Mouse (Mus musculus) c-Kit-positive CD71-positive TER-119-negative erythroid progenitor cells, embryonic 14.5 days (primary cell): ENCODE data around the gene Fzd10.

Experiments used
- DNase-seq: peaks from one replicate; pipeline ENCODE4 v3.0.0-alpha.2; 2013; ENCODE audit warnings: low read depth

Fzd10 gene

DNA sequence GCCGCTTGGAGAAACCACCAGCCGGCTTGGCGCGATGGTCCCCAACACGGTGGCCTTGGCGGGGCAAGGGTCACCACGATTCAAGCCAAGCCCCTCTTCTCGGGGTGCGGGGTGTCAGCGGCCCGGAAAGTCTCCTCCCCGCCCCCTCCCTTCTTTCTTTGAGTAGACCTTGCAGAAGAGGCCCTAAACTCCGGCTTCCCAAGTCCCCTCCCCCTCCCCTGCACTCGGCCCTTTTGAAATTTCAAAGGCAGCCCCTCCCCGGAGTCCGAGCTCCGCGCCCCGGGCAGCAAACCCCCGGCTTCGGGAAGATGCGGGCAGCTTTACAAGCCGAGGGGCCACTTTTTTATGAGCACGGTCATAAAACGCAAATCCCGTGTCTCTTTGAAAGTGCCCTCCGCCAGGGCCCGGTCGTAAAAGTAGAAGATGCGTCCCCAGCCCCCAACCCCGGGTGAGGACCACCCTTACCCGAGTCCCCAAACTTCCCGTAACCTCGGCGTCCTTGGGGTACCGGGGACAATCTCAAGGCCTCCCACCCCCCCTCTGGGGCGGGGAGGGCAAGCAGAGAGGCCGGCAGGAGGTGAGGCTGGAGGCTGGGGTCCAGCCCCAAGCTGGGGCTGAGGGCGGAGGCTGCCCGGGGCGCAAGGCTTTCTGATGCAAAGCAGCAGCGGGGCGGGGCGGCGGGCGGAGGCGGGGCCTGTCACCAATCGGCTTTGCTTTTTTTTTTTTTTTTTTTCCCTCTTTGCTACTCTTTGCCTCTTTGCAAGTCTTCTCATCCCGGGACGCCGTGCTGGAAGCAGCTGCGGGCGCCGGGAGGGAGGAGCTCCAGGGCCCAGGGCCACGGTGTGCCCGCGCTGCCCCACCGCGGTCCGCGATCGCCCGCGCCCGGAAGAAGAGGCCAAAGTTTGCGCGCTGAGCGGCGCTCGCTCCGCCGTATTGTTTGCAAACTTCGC is at the start of gene Fzd10:
Gene Fzd10, plus strand, starts transcription at position 773 of the 950 bp plus-strand sequence.
- no peak for DNase-seq

DNA sequence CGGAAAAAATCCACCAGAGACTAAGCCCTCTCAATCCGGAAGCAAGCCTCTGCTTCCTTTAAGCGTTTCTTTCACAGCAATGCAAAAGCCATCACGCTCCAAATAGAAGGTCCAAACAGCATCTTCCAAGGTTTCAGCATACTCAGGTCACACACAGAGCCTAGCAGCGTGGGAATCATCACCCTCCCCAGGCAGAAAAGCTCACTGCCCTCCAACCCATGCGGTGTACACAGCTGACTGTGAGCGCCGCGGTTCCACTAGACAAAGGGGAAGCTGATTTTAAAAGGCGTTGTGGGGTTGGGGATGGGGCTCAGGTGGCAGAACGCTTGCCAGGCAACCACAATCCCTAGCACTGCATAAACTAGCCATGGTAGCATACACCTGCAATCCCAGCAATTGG is 49.2 kb upstream of the Fzd10 start:
- DNase-seq, result no peak

DNA sequence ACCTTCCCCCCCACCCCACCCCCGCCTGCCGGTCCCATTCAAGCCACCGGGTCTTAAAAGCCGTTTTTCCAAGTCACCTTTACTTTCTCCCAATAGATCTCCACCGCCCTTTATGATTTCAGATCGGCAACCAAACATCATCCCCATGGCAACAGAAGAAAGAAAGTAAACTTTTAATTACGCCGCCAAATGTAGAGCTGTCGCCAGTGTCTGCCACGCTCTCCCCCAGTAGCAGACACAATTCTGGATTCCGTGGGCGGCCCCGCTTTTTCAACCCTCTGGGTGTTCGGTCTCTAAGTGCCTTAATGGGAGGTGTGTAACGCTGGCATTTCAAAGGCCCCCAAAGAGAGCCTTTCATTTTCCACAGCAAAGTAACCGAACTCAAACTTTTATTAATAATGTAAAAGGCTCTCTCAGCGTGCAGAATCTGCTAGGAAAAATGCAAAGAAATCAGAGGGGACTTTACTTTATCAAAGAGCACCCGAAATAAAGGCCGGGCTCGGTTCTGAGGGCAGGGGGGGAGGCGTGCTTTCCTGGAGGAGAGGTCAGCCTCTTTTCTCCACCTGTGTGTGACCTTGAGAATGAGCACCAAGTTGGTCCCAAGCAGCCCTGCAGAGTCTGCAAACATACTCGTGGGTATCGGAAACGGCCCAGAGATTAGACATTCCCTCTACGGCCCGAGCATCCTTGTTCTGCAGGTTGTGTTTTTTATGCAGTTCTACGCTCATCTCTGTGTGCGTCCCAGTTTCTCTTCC is 48.3 kb upstream of the Fzd10 start:
- no peak for DNase-seq

DNA sequence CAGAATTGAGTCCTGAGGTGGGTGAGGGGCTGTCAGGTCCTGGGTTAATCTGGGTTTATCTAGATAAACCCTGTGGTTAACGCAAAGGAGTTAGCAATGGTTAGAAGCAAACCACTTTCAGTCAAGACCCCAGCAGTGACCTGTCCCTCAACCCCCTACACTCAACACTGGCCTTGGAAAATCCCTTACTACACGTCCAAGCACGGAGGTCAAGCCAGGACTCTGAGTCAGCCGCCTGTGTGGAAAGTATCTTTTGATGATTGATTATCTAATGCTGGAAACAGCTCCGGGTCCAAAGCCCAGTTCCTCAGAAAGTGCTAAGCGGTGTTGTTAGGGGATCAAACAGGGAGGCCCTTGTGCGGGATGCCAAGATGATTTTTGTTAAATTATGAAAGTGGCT is 42.5 kb upstream of the Fzd10 start:
- no peak for DNase-seq

DNA sequence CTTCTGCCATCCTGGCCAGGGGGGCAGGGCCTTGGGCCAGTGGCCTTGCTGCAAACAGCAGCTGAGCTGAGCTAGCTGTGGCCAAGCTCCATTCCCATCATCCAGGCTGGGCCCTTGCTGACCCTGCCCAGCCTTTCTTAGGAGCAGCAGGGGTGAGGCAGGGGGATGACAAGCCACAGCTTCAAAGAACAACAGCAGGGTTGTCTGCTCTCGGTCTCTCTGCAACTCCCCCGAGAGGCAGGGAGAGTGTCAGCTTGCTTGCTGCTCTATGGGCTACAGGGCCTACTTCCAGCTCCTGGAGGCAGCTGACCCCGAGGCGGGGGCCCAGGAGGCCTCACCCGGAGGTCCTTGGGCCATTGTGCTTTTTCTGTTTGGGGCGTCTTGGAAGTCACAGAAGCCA is 33.3 kb upstream of the Fzd10 start:
- DNase-seq, result no peak

DNA sequence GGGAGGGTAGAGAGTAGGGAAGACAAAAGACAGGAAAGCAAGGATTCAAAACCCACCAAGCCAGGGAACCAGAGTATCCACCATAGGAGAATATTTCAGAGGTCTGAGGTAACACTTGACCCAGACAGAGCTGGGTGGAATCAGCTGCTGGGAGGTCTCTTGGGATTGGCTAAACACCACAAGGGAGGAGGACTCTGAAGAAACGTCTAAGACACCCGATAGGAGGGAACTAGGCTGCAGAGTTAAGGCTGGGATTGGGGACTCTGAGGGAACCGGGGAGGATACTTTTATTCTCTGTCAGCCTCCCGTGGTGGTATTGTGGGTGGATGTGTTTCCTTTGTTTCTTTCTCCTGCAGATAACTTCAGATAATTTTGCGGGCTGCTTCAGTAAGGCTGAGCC is 31.7 kb upstream of the Fzd10 start:
- DNase-seq, result no peak

DNA sequence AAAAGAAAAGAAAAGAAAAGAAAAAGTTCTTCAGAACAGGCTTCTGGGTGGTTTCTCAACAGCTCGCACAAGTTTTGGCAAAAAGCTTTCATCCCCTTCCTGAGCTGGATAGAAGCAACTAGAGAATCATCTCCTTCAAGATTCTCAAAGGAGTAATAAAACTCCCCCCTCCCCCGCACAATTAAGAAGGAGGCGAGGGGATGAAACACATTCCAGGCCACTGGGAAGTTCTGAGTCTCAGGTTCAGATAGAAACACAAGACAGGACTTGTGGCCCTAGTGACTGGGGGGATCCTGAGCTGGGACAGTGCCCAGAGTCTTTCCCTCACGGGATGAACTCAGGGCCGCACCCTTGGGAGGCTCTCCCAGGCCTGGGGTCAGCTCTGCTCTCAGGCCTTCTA is 30.6 kb upstream of the Fzd10 start:
- DNase-seq, result no peak

DNA sequence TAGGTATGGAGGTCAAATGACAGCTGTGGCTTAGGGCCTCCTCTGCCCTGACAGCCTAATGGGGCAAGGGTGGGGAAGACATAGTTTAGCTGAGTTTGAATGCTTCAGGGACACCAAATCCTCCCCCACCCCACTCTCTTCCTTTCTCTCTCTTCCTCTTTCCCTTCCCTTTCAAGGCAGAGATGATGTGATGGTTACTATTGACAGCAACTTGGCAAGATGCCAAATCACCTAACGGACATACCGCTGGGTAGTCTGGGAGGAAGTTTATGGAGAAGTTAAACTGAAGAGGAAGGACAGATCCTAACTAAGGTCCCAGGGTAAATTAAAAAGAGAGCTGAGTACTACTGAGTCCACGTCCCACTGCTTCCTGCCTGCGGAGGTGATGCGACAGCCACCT is 29.8 kb upstream of the Fzd10 start:
- no peak for DNase-seq

DNA sequence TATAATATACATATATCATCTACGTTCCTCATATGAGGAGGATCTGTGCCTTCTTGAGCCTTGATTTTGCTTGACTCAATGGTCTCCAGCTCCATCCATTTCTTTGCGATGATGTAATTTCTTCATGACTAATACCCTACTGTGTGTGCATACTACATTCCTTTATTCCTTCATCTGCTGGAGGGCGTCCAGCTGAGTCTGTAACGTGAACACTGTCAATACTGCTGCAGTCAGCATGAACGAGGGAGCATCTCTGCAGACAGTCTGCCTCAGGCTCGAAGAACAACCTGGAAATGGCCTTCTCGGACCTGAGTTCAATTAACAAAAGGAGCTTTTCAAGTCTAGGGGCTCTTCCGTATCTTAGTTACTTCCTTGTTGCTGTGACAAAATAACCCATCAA is 28.9 kb upstream of the Fzd10 start:
- DNase-seq, result no peak

DNA sequence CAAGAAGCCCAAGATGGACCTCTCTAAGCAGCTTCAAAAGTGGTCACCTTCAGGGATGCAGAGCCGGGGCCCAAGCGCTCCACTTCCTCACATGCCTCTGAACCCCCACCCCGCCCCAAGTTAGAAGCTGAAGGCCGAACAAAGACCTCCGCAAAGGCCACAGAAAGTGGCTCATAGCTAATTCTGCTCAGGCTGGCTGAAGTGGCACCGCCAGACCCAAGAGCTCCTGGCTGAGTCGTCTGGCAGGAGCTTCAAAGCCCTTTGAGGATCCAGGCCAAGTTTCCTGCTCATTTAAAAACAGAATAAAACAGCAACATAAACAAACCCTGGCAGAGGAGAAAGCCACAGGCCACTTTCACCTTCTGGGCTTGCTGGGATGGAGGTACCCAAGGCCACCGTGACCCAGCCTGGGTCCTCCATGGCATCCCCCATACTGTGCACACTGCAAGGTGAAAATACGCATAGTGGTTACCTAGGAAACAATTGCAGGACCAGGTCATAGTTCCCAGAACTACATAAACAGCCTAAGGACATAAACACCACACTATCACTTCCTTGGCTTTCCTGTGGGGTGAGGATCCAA is 24.6 kb upstream of the Fzd10 start:
- no peak for DNase-seq

DNA sequence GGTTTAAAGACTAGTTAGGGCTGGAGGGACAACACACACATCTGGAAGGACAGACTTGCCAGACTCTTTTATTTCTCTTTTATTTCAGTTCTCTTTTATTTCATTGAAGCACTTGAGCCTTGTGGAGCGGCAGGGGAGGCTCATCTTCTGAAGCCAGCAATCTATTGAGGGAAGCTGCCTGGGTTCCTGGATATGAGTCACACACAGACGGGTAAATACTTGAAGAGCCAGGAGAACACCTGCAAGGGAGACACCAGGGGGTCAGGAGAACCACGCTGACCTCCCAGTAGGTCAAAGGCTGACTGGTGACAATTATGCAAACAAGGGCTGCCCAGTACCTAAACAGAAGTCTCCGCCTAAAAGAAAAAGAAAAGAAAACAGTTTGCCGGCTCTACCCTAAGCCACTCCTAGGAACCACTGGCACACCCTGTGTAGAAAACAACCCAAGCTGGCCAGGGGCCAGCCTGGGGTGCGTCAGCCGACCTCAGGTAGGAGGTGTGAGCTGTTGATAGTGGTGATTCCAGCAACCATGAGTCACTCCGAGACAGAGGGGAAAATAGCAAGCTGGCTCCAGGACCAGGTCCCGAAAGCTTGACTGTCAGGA is 21.5 kb upstream of the Fzd10 start:
- DNase-seq, result no peak

DNA sequence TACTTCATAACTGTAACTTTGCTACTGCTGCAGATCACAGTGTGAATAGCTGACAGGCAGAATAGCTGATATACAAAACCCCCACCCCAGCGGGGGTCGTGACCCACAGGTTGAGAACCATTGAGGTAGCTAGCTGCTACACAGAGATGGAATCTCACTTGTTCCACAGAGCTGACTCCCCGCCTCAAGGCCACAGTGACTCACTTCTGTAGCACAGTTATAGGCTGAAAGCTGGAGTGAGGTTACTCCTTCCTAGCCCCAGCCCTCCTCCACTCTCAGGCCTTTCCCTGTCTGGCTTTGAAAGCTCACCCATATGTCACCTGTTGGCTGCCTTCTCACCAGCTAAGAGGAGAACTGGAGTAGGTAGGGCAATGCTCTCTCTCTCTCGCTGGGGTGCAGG is 19.7 kb upstream of the Fzd10 start:
- no peak for DNase-seq

DNA sequence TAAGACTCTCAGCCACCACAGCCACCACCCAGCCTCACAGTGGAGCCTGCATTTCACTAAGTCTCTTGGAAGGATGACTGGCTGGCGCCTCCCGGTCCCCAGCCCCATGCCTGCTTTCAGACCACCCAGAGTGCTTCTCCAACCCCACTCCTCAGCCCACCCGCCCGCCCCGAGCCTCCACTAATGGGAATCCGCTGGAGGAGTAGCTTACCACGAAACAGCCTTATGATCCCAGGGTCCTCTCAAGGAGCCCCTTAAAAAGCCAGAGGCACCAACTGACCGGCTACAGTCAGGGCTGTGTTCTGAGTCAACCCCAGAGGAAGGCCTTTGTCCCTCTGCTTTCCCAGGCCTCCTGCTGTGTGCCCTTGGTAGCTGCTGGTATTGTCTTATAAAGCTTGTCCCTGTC is 19.1 kb upstream of the Fzd10 start:
- no peak for DNase-seq

DNA sequence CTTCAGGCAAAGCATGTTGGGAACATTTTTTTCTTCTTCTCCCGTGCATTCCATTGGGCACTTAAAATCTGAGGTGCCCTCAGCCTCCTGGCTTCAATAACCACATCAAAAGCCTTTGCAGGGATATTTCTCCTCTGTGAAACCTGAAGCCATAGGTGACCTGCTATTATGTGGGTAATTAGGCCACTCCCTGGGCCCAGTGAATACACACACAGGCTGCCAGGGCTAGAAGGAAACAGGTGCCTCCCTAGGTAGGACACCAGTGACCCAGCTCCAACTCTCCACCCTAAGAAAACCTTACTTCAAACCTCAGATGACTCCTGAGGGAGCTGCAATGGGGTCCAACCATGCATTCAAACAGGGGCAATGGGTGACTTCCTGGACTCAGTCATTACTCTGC is 11.4 kb upstream of the Fzd10 start:
- DNase-seq, result no peak

DNA sequence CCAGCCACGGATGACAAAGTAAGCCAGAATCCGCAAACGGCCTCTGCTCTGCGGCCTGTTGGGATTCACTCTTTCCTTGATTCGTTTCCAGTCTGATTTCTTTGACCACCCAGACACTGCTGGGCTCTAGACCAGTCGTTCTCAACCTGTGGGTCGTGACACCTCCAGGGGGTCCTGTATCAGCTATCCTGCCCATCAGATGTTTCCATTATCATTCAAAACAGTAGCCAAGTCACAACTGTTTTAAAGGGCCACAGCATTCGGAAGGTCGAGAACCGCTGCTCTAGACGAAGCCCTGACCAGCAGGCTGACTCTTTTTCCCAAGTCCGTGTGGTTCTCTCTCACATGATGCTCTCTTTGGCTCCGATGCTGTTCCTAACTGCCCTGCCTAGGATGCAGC is 7.2 kb upstream of the Fzd10 start:
- DNase-seq, result no peak

DNA sequence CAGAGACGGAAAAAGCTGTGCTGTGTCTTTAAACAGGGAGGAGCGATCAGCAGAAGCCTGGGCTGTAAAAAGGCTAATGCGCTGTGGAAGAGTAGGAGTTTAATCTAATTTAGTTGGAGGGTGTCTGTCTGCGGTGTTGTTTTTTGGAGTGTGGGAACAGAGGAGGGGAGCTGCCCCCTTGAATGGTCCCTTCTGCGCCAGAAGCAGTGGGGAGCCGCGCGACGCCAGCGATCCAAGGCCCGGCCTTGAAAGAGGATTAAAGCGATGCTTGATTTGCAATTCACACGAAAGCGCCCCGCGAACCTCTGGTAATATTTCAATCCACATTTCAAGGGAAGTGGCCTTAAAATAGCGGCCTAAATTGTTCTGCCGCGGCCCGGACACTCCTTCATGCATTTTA is 3.8 kb upstream of the Fzd10 start:
- DNase-seq, result no peak

DNA sequence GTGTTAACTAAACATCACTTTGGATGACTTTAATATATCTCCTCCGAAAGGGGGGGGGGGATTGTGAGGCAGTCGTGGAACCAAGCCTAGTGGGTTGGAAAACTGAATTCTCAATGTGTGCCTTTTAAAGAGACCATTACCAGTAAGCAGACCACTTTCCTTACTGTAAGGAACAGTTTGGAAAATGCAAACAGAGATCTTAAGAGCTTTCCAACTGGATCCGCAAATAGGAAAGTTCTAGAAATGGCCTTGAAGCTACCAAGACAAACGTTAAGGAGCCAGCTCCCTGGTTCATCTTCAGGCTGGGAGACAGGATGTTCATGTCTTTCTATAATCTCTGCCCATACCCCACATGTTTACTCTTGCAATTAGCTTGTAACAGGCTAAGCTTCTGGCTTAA is 3.3 kb upstream of the Fzd10 start:
- no peak for DNase-seq

DNA sequence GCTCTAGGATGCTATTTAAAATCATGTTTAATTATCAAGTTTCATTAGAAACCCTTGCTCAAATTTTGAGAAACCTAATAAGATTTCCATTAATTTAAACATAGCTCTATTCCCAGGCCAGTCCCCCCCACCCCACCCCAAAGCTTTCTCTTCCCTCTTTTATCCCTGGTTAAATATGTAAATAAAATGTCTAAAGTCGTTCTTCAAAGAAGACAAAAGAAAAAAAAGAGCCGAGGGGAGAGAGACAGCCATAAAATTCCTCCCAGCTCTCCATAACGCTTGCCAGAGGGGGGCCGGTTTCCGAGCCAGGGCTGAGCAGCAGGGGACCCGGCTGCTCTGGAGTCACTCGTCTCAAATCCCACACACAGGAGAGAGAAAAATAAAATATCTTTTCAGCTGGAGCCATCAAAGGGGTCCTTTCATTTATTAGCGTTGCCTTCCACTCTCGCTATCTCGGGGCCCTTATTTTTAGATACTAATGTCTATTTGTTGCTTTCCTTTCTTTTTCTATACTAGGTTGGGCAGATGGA is 2.4 kb upstream of the Fzd10 start:
- DNase-seq, result no peak

DNA sequence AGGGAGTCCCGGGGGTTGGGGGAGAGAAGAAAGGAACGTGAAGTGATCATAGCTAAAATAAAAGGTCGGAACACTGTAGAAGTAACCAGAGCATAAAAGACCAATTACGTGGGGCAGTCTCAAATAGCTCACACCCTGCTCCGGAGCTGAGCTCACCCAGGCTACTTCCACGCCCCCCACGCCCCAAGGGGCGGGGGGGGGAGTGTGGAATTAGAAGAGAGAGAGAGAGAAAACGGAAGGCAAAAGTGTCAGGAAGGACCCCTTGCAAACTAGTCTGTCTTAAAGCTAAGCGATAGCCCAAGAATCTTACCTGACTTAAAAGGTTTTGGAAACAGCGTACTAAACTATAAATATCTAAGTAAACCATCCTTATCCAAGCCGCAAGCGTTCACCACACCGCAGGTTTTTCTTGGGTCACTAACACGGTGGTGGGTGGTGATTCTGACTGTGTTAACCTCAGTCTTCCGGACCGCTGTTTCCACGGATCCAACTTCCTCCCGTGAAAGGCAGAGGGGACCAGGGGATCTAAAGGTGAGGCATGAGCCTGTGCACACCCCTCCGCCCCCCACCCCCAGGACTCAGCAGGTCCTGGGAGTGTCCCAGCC is 1.8 kb upstream of the Fzd10 start:
- DNase-seq, result no peak

DNA sequence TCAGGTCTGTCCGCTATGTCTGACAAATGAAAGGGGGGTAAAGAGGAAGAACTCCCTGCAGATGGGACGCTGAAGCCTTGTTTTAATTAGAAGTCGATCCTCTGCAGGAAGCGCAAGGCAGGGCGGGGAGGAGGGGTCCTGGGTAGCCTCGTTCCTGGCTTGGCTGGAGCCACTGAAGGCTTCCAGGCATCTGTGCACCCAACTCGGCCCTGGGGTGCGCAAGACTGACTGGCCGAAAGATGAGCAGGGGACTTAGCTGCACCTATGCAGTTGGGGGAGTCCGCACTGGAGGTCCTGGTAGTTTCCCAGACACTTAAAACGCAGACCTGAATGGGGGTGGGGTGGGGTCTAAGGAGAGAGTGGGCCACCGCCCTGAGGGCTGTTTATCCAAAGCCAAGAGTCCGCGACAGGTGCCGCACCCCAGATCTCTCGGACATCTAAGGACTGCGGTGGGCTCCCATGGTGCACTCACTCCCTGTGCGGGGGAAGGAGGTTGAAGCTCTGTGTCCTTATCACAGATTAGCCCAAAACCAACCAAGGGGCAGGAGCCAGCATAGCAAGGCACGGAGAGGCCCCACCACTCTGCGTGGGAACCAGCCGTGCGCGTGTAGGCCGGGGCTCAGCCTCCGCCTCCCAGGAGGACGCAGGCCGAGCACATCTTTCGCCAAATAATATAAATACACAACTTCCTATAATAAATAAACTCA is 1.1 kb upstream of the Fzd10 start:
- no peak for DNase-seq
